Comparison of ENCODE assay signal across 7 mouse cellular contexts in the genomic region with DNA sequence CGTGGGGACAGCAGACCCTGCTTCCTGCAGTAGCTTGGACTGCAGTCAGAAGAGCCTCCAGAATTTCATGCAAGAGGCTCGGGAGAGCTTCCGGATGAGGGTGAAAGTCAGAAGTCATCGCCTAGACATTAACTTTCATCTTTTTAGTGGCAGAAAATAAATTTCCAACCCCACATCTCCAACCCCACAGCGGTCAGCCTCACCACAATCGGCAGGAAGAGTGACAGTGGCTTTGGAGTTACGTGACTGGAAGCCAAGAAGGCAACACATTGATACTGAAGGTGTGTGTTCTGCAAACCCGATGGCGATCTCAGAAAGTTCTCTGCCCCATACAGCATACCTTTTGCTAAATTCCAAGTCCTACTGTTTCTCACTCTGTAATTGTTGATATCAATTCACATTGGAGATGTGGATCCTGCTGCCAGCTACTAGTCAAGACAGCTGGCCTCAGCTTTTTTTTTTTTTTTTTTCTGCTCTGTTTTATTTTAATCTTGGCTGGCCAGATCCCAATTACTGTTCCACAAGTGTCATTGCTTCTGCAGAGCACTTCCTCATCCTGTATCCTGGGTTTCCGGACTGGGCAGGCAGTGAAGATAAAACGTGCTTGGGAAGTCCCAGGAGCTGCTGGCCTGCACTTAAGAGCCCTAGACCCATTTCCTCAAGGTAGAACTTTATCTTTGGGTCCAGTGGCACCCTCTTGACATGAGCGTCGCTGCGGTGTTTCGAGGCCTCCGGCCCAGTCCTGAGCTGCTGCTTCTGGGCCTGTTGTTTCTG. TPM values are rescaled to one million over a fixed set of nuclear protein-coding genes. Genes with fewer than 3 reads are reported as not detected.
DNase-seq lines count a peak whose midpoint lies in the region; ATAC-seq and TF ChIP-seq lines count a peak whose summit lies in the region.

A gene (plus strand): TSS at position 556 of the 774 bp plus-strand sequence.

- TF ChIP-seq CTCF in brain, embryonic 14.5 days (IDR thresholded peaks at IDR 0.05; ENCODE audit: borderline replicate concordance, extremely low read depth, insufficient read depth, insufficient read length), result no peak
- TF ChIP-seq CTCF in left cerebral cortex, adult 2 months (IDR thresholded peaks at IDR 0.05), result no peak

- no peak for DNase-seq in brain, embryonic 14.5 days (ENCODE audit: low read depth)
- DNase-seq in forebrain, embryonic 14.5 days (ENCODE audit: low spot score), result no peak
- no peak for DNase-seq in liver, embryonic 11.5 days (ENCODE audit: low spot score)
- no peak for DNase-seq in left cerebral cortex, adult 2 months (ENCODE audit: extremely low spot score in 1 of 2, low spot score in 2 of 2)
- no peak for DNase-seq in spleen, postnatal 36 days (ENCODE audit: low spot score in 2 of 2)

- H3K36me3 ChIP-seq in forebrain, embryonic 14.5 days (ENCODE audit: control insufficient read depth, insufficient read depth, low read length), result no peaks in the 10 kb centered on the region
- no peaks in the 10 kb centered on the region for H3K36me3 ChIP-seq in hindbrain, embryonic 13.5 days
- H3K36me3 ChIP-seq in liver, embryonic 11.5 days (ENCODE audit: control insufficient read depth, insufficient read depth, low read length), result no peaks in the 10 kb centered on the region
- no peaks in the 10 kb centered on the region for H3K36me3 ChIP-seq in neural tube, embryonic 15.5 days

- H3K27ac ChIP-seq in forebrain, embryonic 14.5 days (ENCODE audit: low read depth, low read length), result no peak within 1 kb of the TSS
- H3K27ac ChIP-seq in hindbrain, embryonic 13.5 days, result no peak within 1 kb of the TSS
- H3K27ac ChIP-seq in liver, embryonic 11.5 days (ENCODE audit: low read depth, low read length), result peak within 1 kb of the TSS; percentile 45
- no peak within 1 kb of the TSS for H3K27ac ChIP-seq in neural tube, embryonic 15.5 days (replicated peaks)
- H3K27ac ChIP-seq in left cerebral cortex, adult 2 months, result no peak within 1 kb of the TSS

- 90% methylated on average over 16 of the region's 16 CpGs for WGBS in forebrain, embryonic 14.5 days
- 88% methylated on average over 16 of the region's 16 CpGs for WGBS in hindbrain, embryonic 13.5 days
- WGBS in liver, embryonic 11.5 days, result 39% methylated on average over 16 of the region's 16 CpGs
- WGBS in neural tube, embryonic 15.5 days, result 89% methylated on average over 16 of the region's 16 CpGs

- H3K9me3 ChIP-seq in forebrain, embryonic 14.5 days (replicated peaks; ENCODE audit: control insufficient read depth, low read length), result no peaks in the 10 kb centered on the region
- no peaks in the 10 kb centered on the region for H3K9me3 ChIP-seq in hindbrain, embryonic 13.5 days
- no peaks in the 10 kb centered on the region for H3K9me3 ChIP-seq in liver, embryonic 11.5 days (ENCODE audit: control insufficient read depth, low read length)
- H3K9me3 ChIP-seq in neural tube, embryonic 15.5 days (replicated peaks), result no peaks in the 10 kb centered on the region

- H3K9ac ChIP-seq in forebrain, embryonic 14.5 days (ENCODE audit: low read length), result no peak within 1 kb of the TSS
- no peak within 1 kb of the TSS for H3K9ac ChIP-seq in hindbrain, embryonic 13.5 days
- 0 out of 2 replicates have a peak within 1 kb of the TSS, but pooled peaks have one; percentile 22 for H3K9ac ChIP-seq in liver, embryonic 11.5 days (ENCODE audit: low read depth, low read length)
- no peak within 1 kb of the TSS for H3K9ac ChIP-seq in neural tube, embryonic 15.5 days (replicated peaks)

- H3K4me2 ChIP-seq in forebrain, embryonic 14.5 days (ENCODE audit: low read length), result no peak within 1 kb of the TSS
- H3K4me2 ChIP-seq in hindbrain, embryonic 13.5 days, result no peak within 1 kb of the TSS
- H3K4me2 ChIP-seq in liver, embryonic 11.5 days, result no peak within 1 kb of the TSS; the same call in 1 of the 2 replicates
- no peak within 1 kb of the TSS for H3K4me2 ChIP-seq in neural tube, embryonic 15.5 days

- no peak for TF ChIP-seq POLR2A in brain, embryonic 14.5 days (IDR thresholded peaks at IDR 0.05; ENCODE audit: borderline replicate concordance, extremely low read depth, insufficient read depth, insufficient read length, poor library complexity, severe bottlenecking)

- no peaks in the 10 kb centered on the region for H3K27me3 ChIP-seq in forebrain, embryonic 14.5 days (replicated peaks; ENCODE audit: control insufficient read depth, insufficient read depth, low read length)
- no peaks in the 10 kb centered on the region for H3K27me3 ChIP-seq in hindbrain, embryonic 13.5 days
- H3K27me3 ChIP-seq in liver, embryonic 11.5 days (replicated peaks; ENCODE audit: control insufficient read depth, insufficient read depth, low read length), result 0 out of 2 replicates have a peak, but pooled peaks cover 2% of the 10 kb centered on the region
- H3K27me3 ChIP-seq in neural tube, embryonic 15.5 days (replicated peaks), result no peaks in the 10 kb centered on the region

- intact Hi-C loops in left cerebral cortex, adult 2 months (cut with DNase I), result no loop called here

- no peak for ATAC-seq in forebrain, embryonic 14.5 days
- no peak for ATAC-seq in hindbrain, embryonic 13.5 days (ENCODE audit: low FRiP score)
- ATAC-seq in liver, embryonic 11.5 days (replicated peaks; ENCODE audit: low FRiP score), result peak; percentile 58
- ATAC-seq in neural tube, embryonic 15.5 days (ENCODE audit: low FRiP score), result no peak

- H3K4me1 ChIP-seq in forebrain, embryonic 14.5 days (ENCODE audit: control insufficient read depth, insufficient read depth, low read length), result no peaks in the 10 kb centered on the region
- H3K4me1 ChIP-seq in hindbrain, embryonic 13.5 days (replicated peaks), result no peaks in the 10 kb centered on the region
- H3K4me1 ChIP-seq in liver, embryonic 11.5 days (replicated peaks; ENCODE audit: control insufficient read depth, insufficient read depth, low read length), result peaks cover 8% of the 10 kb centered on the region
- H3K4me1 ChIP-seq in neural tube, embryonic 15.5 days, result no peaks in the 10 kb centered on the region

- no peak within 1 kb of the TSS for H3K4me3 ChIP-seq in forebrain, embryonic 14.5 days (ENCODE audit: low read depth, low read length)
- no peak within 1 kb of the TSS for H3K4me3 ChIP-seq in hindbrain, embryonic 13.5 days
- H3K4me3 ChIP-seq in liver, embryonic 11.5 days (ENCODE audit: low read depth, low read length), result peak within 1 kb of the TSS; percentile 8; the same call in 1 of the 2 replicates
- H3K4me3 ChIP-seq in neural tube, embryonic 15.5 days (replicated peaks), result no peak within 1 kb of the TSS
- H3K4me3 ChIP-seq in left cerebral cortex, adult 2 months, result no peak within 1 kb of the TSS

RNA-seq across cellular contexts. Expression of the gene that starts here (rescaled TPM):
- 21.4 and 26.6 TPM in 2 replicates for polyA plus RNA-seq in brain, embryonic 14.5 days (2012; rRNA removed)
- 41.7 and 49.1 TPM in 2 replicates for polyA plus RNA-seq in forebrain, embryonic 14.5 days (2014; fragmentation: Nextera tagmentation; extraction: Ambion mirVana)
- polyA plus RNA-seq in hindbrain, embryonic 13.5 days (2015; fragmentation: Nextera tagmentation; extraction: Ambion mirVana), result 43.6 and 55.5 TPM in 2 replicates
- polyA plus RNA-seq in liver, embryonic 11.5 days (2014; fragmentation: Nextera tagmentation; extraction: Ambion mirVana), result 911 and 984 TPM in 2 replicates
- polyA plus RNA-seq in neural tube, embryonic 15.5 days (2015; fragmentation: Nextera tagmentation; extraction: Ambion mirVana), result 41.2 and 43.8 TPM in 2 replicates
- total RNA-seq in left cerebral cortex, adult 2 months (2021), result 1 to 10 TPM; 3.5 to 3.8 TPM

Comparison
In these comparisons a context has a peak if more than half of its experiments do, and no peak if none do; other contexts are left out.
1. RNA of the gene that starts here (polyA plus RNA-seq): 911 to 984 TPM in liver, embryonic 11.5 days; 43.6 to 55.5 TPM in hindbrain, embryonic 13.5 days, 41.2 to 43.8 TPM in neural tube, embryonic 15.5 days, 41.7 to 49.1 TPM in forebrain, embryonic 14.5 days and 21.4 to 26.6 TPM in brain, embryonic 14.5 days; every median in the first group is over 10 times any median in the second.